Mouse (Mus musculus): ENCODE measurements at regions not wholly inside any gene's neighbourhood (a gene's known extent, or its start where the extent isn't known, plus 50 kb on each side); places are given as distances from the start of the nearest gene placed in this dataset.

GRCm38 (mm10) chr5:64568294-64568693 is 234.9 kb upstream of the Klf3 start:
- Histone ChIP-seq H3K4me1 (ENCODE audit: control insufficient read depth, insufficient read depth, low read length) (no peaks in the 10 kb centered on the region), H3K9ac (ENCODE audit: low read depth, low read length) (no peak overlapping the region), H3K4me3 (ENCODE audit: low read depth, low read length) (no peak overlapping the region), H3K36me3 (ENCODE audit: control insufficient read depth, insufficient read depth, low read length) (no peaks in the 10 kb centered on the region), H3K27me3 (ENCODE audit: control insufficient read depth, insufficient read depth, low read depth, low read length) (no peaks in the 10 kb centered on the region), H3K4me2 (ENCODE audit: low read length) (no peak overlapping the region), H3K9me3 (replicated peaks; ENCODE audit: control insufficient read depth, low read length, poor library complexity, severe bottlenecking) (no peaks in the 10 kb centered on the region), H3K27ac (ENCODE audit: low read length) (no peak overlapping the region)
- no peak for ATAC-seq
- WGBS: 94% methylated on average over 3 of the region's 3 CpGs

- no peak for ATAC-seq
- Histone ChIP-seq H3K9ac (ENCODE audit: low read depth, low read length) (no peak overlapping the region), H3K4me2 (ENCODE audit: low read length) (no peak overlapping the region), H3K36me3 (ENCODE audit: control insufficient read depth, insufficient read depth, low read length) (no peaks in the 10 kb centered on the region), H3K27me3 (ENCODE audit: control insufficient read depth, insufficient read depth, low read depth, low read length) (no peaks in the 10 kb centered on the region), H3K4me3 (ENCODE audit: low read depth, low read length) (no peak overlapping the region), H3K9me3 (replicated peaks; ENCODE audit: control insufficient read depth, low read length, poor library complexity, severe bottlenecking) (no peaks in the 10 kb centered on the region), H3K27ac (ENCODE audit: low read length) (no peak overlapping the region), H3K4me1 (ENCODE audit: control insufficient read depth, insufficient read depth, low read length) (no peaks in the 10 kb centered on the region)
- 87% methylated on average over 10 of the region's 10 CpGs for WGBS
Measured at GRCm38 (mm10) chr5:64574386-64574785, 228.8 kb upstream of the Klf3 start.

GRCm38 (mm10) chr5:64575896-64576295 is 227.3 kb upstream of the Klf3 start:
- Histone ChIP-seq H3K4me3 (ENCODE audit: low read depth, low read length) (no peak overlapping the region), H3K4me2 (ENCODE audit: low read length) (no peak overlapping the region), H3K4me1 (ENCODE audit: control insufficient read depth, insufficient read depth, low read length) (peaks cover 7% of the 10 kb centered on the region; the same call in 1 of the 2 replicates), H3K36me3 (ENCODE audit: control insufficient read depth, insufficient read depth, low read length) (no peaks in the 10 kb centered on the region), H3K9me3 (replicated peaks; ENCODE audit: control insufficient read depth, low read length, poor library complexity, severe bottlenecking) (no peaks in the 10 kb centered on the region), H3K27me3 (ENCODE audit: control insufficient read depth, insufficient read depth, low read depth, low read length) (no peaks in the 10 kb centered on the region), H3K9ac (ENCODE audit: low read depth, low read length) (no peak overlapping the region), H3K27ac (ENCODE audit: low read length) (no peak overlapping the region)
- whole genome bisulfite sequencing: 81% methylated on average over 6 of the region's 6 CpGs
- no peak for ATAC-seq

- Histone ChIP-seq H3K4me2 (ENCODE audit: low read length) (no peak overlapping the region), H3K9ac (ENCODE audit: low read depth, low read length) (no peak overlapping the region), H3K27me3 (ENCODE audit: control insufficient read depth, insufficient read depth, low read depth, low read length) (no peaks in the 10 kb centered on the region), H3K27ac (ENCODE audit: low read length) (no peak overlapping the region), H3K9me3 (replicated peaks; ENCODE audit: control insufficient read depth, low read length, poor library complexity, severe bottlenecking) (no peaks in the 10 kb centered on the region), H3K4me1 (ENCODE audit: control insufficient read depth, insufficient read depth, low read length) (peaks cover 7% of the 10 kb centered on the region; the same call in 1 of the 2 replicates), H3K4me3 (ENCODE audit: low read depth, low read length) (no peak overlapping the region), H3K36me3 (ENCODE audit: control insufficient read depth, insufficient read depth, low read length) (no peaks in the 10 kb centered on the region)
- ATAC-seq: peak; percentile 68; the same call in 1 of the 2 replicates
- WGBS: 67% methylated on average over 19 of the region's 19 CpGs
Measured at GRCm38 (mm10) chr5:64576426-64577262, 226.5 kb upstream of the Klf3 start.

- no peak overlapping the region for H3K4me2 ChIP-seq (ENCODE audit: low read length)
- no peaks in the 10 kb centered on the region for H3K36me3 ChIP-seq (ENCODE audit: control insufficient read depth, insufficient read depth, low read length)
- no peaks in the 10 kb centered on the region for H3K27me3 ChIP-seq (ENCODE audit: control insufficient read depth, insufficient read depth, low read depth, low read length)
- no peak for ATAC-seq
- no peak overlapping the region for H3K27ac ChIP-seq (ENCODE audit: low read length)
- no peak overlapping the region for H3K4me3 ChIP-seq (ENCODE audit: low read depth, low read length)
- no peak overlapping the region for H3K9ac ChIP-seq (ENCODE audit: low read depth, low read length)
- H3K4me1 ChIP-seq (ENCODE audit: control insufficient read depth, insufficient read depth, low read length): peaks cover 7% of the 10 kb centered on the region; the same call in 1 of the 2 replicates
- no peaks in the 10 kb centered on the region for H3K9me3 ChIP-seq (replicated peaks; ENCODE audit: control insufficient read depth, low read length, poor library complexity, severe bottlenecking)
- WGBS: 59% methylated on average over 7 of the region's 7 CpGs
Measured at GRCm38 (mm10) chr5:64577424-64577823, 225.8 kb upstream of the Klf3 start.

- no peak overlapping the region for H3K4me2 ChIP-seq (ENCODE audit: low read length)
- no peak overlapping the region for H3K27ac ChIP-seq (ENCODE audit: low read length)
- no peaks in the 10 kb centered on the region for H3K27me3 ChIP-seq (ENCODE audit: control insufficient read depth, insufficient read depth, low read depth, low read length)
- H3K4me1 ChIP-seq (ENCODE audit: control insufficient read depth, insufficient read depth, low read length): peaks cover 7% of the 10 kb centered on the region; the same call in 1 of the 2 replicates
- H3K9me3 ChIP-seq (replicated peaks; ENCODE audit: control insufficient read depth, low read length, poor library complexity, severe bottlenecking): no peaks in the 10 kb centered on the region
- no peak overlapping the region for H3K4me3 ChIP-seq (ENCODE audit: low read depth, low read length)
- H3K36me3 ChIP-seq (ENCODE audit: control insufficient read depth, insufficient read depth, low read length): no peaks in the 10 kb centered on the region
- WGBS: 97% methylated on average over 6 of the region's 6 CpGs
- ATAC-seq: no peak
- H3K9ac ChIP-seq (ENCODE audit: low read depth, low read length): no peak overlapping the region
Measured at GRCm38 (mm10) chr5:64578536-64578935, 224.7 kb upstream of the Klf3 start.

GRCm38 (mm10) chr5:64579086-64579485 is 224.1 kb upstream of the Klf3 start:
- Histone ChIP-seq H3K4me3 (ENCODE audit: low read depth, low read length) (no peak overlapping the region), H3K4me1 (ENCODE audit: control insufficient read depth, insufficient read depth, low read length) (peaks cover 7% of the 10 kb centered on the region; the same call in 1 of the 2 replicates), H3K36me3 (ENCODE audit: control insufficient read depth, insufficient read depth, low read length) (no peaks in the 10 kb centered on the region), H3K9ac (ENCODE audit: low read depth, low read length) (no peak overlapping the region), H3K27ac (ENCODE audit: low read length) (no peak overlapping the region), H3K4me2 (ENCODE audit: low read length) (no peak overlapping the region), H3K9me3 (replicated peaks; ENCODE audit: control insufficient read depth, low read length, poor library complexity, severe bottlenecking) (no peaks in the 10 kb centered on the region), H3K27me3 (ENCODE audit: control insufficient read depth, insufficient read depth, low read depth, low read length) (no peaks in the 10 kb centered on the region)
- 47% methylated on average over 5 of the region's 5 CpGs for WGBS
- no peak for ATAC-seq

GRCm38 (mm10) chr5:64579494-64580339 is 223.5 kb upstream of the Klf3 start:
- H3K9me3 ChIP-seq (replicated peaks; ENCODE audit: control insufficient read depth, low read length, poor library complexity, severe bottlenecking): no peaks in the 10 kb centered on the region
- H3K36me3 ChIP-seq (ENCODE audit: control insufficient read depth, insufficient read depth, low read length): no peaks in the 10 kb centered on the region
- peaks cover 7% of the 10 kb centered on the region; the same call in 1 of the 2 replicates for H3K4me1 ChIP-seq (ENCODE audit: control insufficient read depth, insufficient read depth, low read length)
- 9% methylated on average over 14 of the region's 14 CpGs for WGBS
- no peaks in the 10 kb centered on the region for H3K27me3 ChIP-seq (ENCODE audit: control insufficient read depth, insufficient read depth, low read depth, low read length)
- H3K27ac ChIP-seq (ENCODE audit: low read length): no peak overlapping the region
- peak overlapping the region; percentile 25; the same call in 1 of the 2 replicates for H3K4me2 ChIP-seq (ENCODE audit: low read length)
- no peak overlapping the region for H3K9ac ChIP-seq (ENCODE audit: low read depth, low read length)
- no peak overlapping the region for H3K4me3 ChIP-seq (ENCODE audit: low read depth, low read length)
- 0 out of 2 replicates have a peak, but pooled peaks have one; percentile 30 for ATAC-seq

- H3K27ac ChIP-seq (ENCODE audit: low read length): no peak overlapping the region
- H3K9me3 ChIP-seq (replicated peaks; ENCODE audit: control insufficient read depth, low read length, poor library complexity, severe bottlenecking): no peaks in the 10 kb centered on the region
- no peak overlapping the region for H3K9ac ChIP-seq (ENCODE audit: low read depth, low read length)
- H3K4me3 ChIP-seq (ENCODE audit: low read depth, low read length): no peak overlapping the region
- no peaks in the 10 kb centered on the region for H3K36me3 ChIP-seq (ENCODE audit: control insufficient read depth, insufficient read depth, low read length)
- no peak for ATAC-seq
- H3K4me2 ChIP-seq (ENCODE audit: low read length): no peak overlapping the region
- 78% methylated on average over 3 of the region's 3 CpGs for WGBS
- H3K4me1 ChIP-seq (ENCODE audit: control insufficient read depth, insufficient read depth, low read length): peaks cover 7% of the 10 kb centered on the region; the same call in 1 of the 2 replicates
- no peaks in the 10 kb centered on the region for H3K27me3 ChIP-seq (ENCODE audit: control insufficient read depth, insufficient read depth, low read depth, low read length)
Measured at GRCm38 (mm10) chr5:64580340-64580723, 222.9 kb upstream of the Klf3 start.
